Mouse (Mus musculus) brain, embryonic 14.5 days (tissue): Measurements from ENCODE around the gene Myb.

Source experiments
- CTCF ChIP-seq: fragments of 200-500 bp; IDR thresholded peaks from 2 replicates; pipeline ENCODE4 v1.5.1; 2012; ENCODE audit warnings: inconsistent platforms, mild to moderate bottlenecking, moderate library complexity, borderline replicate concordance; ENCODE audit not compliant: insufficient read depth, insufficient read length; ENCODE audit errors: extremely low read depth
- POLR2A ChIP-seq: fragments of 200-500 bp; IDR thresholded peaks from 2 replicates; pipeline ENCODE4 v1.6.1; 2012; ENCODE audit warnings: mild to moderate bottlenecking, inconsistent platforms, borderline replicate concordance; ENCODE audit not compliant: poor library complexity, insufficient read depth, insufficient read length, severe bottlenecking; ENCODE audit errors: extremely low read depth

GRCm38 (mm10) chr10:21207378-21207777 lies 46.6 kb upstream of the Myb start:
- no peak for TF ChIP-seq CTCF
- no peak for TF ChIP-seq POLR2A
